Mouse (Mus musculus) liver, embryonic 14.5 days (tissue): Measurements from ENCODE around the gene Tex2.

Experiments
- CTCF ChIP-seq: IDR thresholded peaks from 2 replicates; pipeline ENCODE4 v1.5.1; 2016; ENCODE audit warnings: antibody characterized with exemption, low read depth, control low read depth
- EP300 ChIP-seq: IDR thresholded peaks from 2 replicates; pipeline ENCODE4 v1.6.1; 2016; ENCODE audit warnings: antibody characterized with exemption, low read depth

DNA sequence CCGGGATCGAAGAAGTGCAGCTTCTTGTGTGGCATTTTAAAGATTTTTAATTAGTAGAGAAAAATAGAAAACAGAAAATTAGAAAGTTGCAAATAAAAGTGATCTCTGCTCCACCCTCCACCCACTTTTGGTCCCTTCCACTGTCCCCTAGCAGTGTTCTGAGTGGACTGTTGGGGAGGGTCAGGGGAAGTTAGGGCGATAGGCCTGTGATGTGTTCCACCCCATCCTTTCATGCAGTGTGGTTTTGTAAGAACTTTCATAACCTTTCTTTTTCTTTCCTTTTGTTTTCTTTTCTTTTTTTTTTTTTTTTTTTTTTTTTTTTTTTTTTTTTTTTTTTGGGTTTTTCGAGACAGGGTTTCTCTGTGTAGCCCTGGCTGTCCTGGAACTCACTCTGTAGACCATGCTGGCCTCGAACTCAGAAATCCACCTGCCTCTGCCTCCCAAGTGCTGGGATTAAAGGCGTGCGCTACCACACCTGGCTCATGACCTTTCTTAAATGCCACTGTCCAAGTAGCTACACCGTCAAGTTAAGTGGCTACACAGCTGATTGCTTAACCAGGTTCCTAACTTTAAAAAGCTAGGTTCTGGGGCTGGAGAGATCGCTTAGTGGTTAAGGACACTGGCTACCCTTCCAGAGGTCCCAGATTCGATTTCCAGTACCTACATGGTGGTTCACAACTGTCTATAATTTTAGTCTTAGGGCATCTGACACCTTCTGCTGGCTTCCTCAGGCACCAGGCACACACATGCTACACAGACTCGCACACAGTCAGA lies 49.6 kb upstream of the Tex2 start:
- TF ChIP-seq CTCF, result no peak
- no peak for TF ChIP-seq EP300
